Mouse (Mus musculus): Measurements from ENCODE around the gene Ptpro.

DNA sequence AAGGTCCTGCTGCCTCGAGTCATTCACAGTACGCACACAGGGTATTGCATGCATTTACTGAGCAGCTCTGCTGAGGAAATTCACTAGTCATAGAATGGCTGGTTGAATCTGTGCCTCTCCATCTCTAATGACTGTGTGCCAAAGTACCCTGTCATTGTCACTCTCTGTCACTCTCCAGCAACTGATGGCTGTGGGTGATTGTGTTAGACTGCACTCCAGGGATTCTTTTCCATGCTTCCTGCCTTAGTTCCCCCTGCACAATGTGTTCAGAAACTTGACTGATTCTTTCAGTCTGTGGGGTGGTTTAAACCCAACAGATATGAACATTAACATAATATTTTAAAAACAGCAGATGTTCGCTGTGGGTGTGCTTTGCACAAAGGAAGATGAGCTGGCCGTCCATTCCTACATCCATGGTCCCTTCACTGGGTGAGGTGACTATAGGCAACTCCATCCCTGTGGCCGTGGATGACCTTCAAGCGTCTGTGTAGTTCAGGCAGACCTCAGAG lies 29.5 kb downstream of the Ptpro start:
- TF ChIP-seq CTCF (IDR thresholded peaks at IDR 0.05; ENCODE audit: borderline replicate concordance, insufficient read depth, low read length) (no peak), POLR2A (IDR thresholded peaks at IDR 0.05; ENCODE audit: low read depth, low read length) (no peak)

All from embryonic fibroblast, embryonic 13.5 days (primary cell).